Mouse (Mus musculus): ENCODE data around the gene Vmn1r89. TPM values are rescaled to one million over a fixed set of nuclear protein-coding genes. Genes with fewer than 3 reads are reported as not detected.

Gene Vmn1r89
- not detected in 2 replicates for polyA plus RNA-seq (2012; rRNA removed)

GRCm38 (mm10) chr7:13212720-13213119, at the start of gene Vmn1r89:
Gene Vmn1r89, plus strand, starts transcription at chr7:13213020.
- no peak for DNase-seq (ENCODE audit: low read depth)

- DNase-seq (ENCODE audit: low read depth): no peak
Measured at GRCm38 (mm10) chr7:13260746-13261700, 48.2 kb downstream of the Vmn1r89 start.

DNA sequence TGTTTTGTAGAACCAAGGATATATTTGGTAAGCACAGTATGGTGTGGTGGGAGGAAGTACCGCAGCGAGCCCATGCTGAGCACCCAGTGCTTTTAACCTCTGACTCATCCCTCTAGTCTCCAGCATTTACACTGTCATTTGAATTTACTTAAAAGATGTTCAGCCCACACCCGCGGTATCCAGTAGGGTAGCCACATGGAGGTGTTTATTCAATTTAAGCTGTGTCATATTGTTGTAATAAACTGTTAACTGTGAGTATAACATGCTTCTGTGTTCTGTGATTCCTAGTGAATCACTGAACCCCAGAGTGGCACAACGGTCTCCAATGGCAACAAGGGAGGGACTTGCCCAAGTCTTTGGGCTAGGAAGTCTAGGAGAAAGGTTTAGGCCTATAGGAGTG, 51.0 kb downstream of the Vmn1r89 start:
- no peak for DNase-seq (ENCODE audit: low read depth)

- DNase-seq (ENCODE audit: low read depth): no peak
Measured at GRCm38 (mm10) chr7:13264396-13264795, 51.6 kb downstream of the Vmn1r89 start.

DNA sequence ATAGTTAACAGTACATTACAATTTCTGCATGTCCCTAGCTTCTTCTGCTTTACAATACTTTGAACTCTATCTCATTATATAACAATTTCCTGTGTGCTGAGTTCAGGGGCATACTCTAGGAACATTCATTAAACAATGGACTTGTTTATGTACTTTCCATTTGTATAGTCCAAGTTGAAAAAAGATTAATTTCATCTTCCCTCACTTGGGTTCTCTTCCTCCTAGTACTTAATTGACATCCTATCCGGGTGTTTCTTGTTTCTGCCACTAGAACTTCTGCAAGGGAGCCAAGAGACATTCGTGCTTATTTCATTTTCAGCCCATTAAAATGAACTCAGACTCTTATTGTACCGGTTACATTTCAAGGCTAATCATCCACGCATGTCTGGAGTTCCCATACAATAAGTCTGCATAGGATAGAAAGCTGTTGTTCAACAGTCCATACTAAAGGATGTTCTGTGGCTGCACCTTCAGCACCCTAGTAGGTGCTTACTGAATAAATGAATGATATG, 56.0 kb downstream of the Vmn1r89 start:
- DNase-seq (ENCODE audit: low read depth): no peak

- DNase-seq (ENCODE audit: low read depth): no peak
Measured at GRCm38 (mm10) chr7:13269394-13269793, 56.6 kb downstream of the Vmn1r89 start.

Other genes with a start within 250 kb of the Vmn1r89 start
- gene Zfp324, start 247.2 kb upstream of the Vmn1r89 start, polyA plus RNA-seq (2012; rRNA removed): 10.3 and 10.5 TPM in 2 replicates
- 7.0 and 8.1 TPM in 2 replicates for gene Zfp446, start 235.2 kb upstream of the Vmn1r89 start, polyA plus RNA-seq (2012; rRNA removed)
- gene Slc27a5, start 214.8 kb upstream of the Vmn1r89 start, polyA plus RNA-seq (2012; rRNA removed): 0.19 and 0.51 TPM in 2 replicates
- 214 and 282 TPM in 2 replicates for gene Trim28, start 213.9 kb upstream of the Vmn1r89 start, polyA plus RNA-seq (2012; rRNA removed)
- gene Zbtb45, start 203.0 kb upstream of the Vmn1r89 start, polyA plus RNA-seq (2012; rRNA removed): 12.7 and 17.3 TPM in 2 replicates
- gene Chmp2a, start 178.2 kb upstream of the Vmn1r89 start, polyA plus RNA-seq (2012; rRNA removed): 116 and 142 TPM in 2 replicates
- 187 and 192 TPM in 2 replicates for gene Ube2m, start 174.7 kb upstream of the Vmn1r89 start, polyA plus RNA-seq (2012; rRNA removed)
- gene Mzf1, start 158.3 kb upstream of the Vmn1r89 start, polyA plus RNA-seq (2012; rRNA removed): 3.6 and 3.7 TPM in 2 replicates
- gene Vmn1r85, start 117.8 kb upstream of the Vmn1r89 start, polyA plus RNA-seq (2012; rRNA removed): not detected in 2 replicates
- not detected in 2 replicates for gene Vmn1r86, start 93.1 kb upstream of the Vmn1r89 start, polyA plus RNA-seq (2012; rRNA removed)
- not detected in 2 replicates for gene Vmn1r87, start 72.9 kb upstream of the Vmn1r89 start, polyA plus RNA-seq (2012; rRNA removed)
- gene Vmn1r88, start 53.5 kb upstream of the Vmn1r89 start, polyA plus RNA-seq (2012; rRNA removed): not detected in 2 replicates
- gene Lig1, start 64.3 kb downstream of the Vmn1r89 start, polyA plus RNA-seq (2012; rRNA removed): 7.0 and 7.8 TPM in 2 replicates
- gene Zswim9, start 65.7 kb downstream of the Vmn1r89 start, polyA plus RNA-seq (2012; rRNA removed): 3.8 and 4.5 TPM in 2 replicates
- gene Pla2g4c, start 111.6 kb downstream of the Vmn1r89 start, polyA plus RNA-seq (2012; rRNA removed): 0.62 and 1.1 TPM in 2 replicates
- gene Cabp5, start 185.1 kb downstream of the Vmn1r89 start, polyA plus RNA-seq (2012; rRNA removed): not detected in 2 replicates
- gene Bsph1, start 237.8 kb downstream of the Vmn1r89 start, polyA plus RNA-seq (2012; rRNA removed): 14.0 and 19.7 TPM in 2 replicates